ENCODE assay signal across 8 mouse cellular contexts in the genomic region with DNA sequence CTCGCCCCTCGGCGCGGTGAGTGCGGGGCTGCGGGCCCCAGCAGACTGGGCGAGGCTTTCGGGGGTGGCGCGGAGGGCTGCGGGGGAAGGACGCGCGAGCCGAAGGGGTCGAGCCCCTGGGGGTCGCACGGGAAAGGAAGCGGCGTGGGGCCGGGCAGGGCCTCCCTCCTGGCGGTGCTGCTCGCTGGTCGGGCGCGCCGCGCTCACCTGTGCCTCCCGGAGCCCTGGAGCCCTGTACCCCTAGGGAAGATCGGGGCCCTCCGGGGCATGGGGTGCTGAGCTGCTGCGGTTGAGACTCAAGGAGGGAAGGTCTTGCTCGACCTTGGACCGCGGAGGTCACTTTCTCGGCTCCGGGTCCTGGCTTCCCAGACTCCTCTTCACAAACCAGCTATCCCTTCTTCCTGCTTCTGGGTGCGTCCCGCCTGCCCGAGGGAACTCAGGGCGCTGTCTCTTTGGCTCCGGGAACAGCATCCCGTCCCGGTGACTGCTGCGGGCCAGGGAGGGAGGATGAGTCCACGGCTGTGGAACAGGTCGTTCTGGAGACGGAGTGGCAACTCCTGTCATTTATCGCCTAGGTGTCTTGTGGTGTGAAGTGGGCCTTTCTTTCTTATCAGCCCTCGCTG. TPM values are rescaled to one million over a fixed set of nuclear protein-coding genes. Genes with fewer than 3 reads are reported as not detected.
DNase-seq lines count a peak whose midpoint lies in the region; ATAC-seq lines count a peak whose summit lies in the region.

No protein-coding gene starts in this region.

- peaks cover 13% of the 10 kb centered on the region for H3K4me1 ChIP-seq in erythroblast, embryonic 14.5 days (ENCODE audit: control insufficient read depth)

- H3K79me2 ChIP-seq in macrophage (ENCODE audit: inconsistent target) = no peaks in the 10 kb centered on the region

- under 1% methylated on average over 46 of the region's 50 CpGs for WGBS in macrophage (ENCODE audit: missing documents)

- no peaks in the 10 kb centered on the region for H3K36me3 ChIP-seq in erythroblast, embryonic 14.5 days (ENCODE audit: control insufficient read depth)
- H3K36me3 ChIP-seq in macrophage (ENCODE audit: inconsistent target) = no peaks in the 10 kb centered on the region

- no peaks in the 10 kb centered on the region; the same call in 1 of the 2 replicates for H3K9me3 ChIP-seq in erythroblast, embryonic 14.5 days (ENCODE audit: control insufficient read depth, low read length)

- no peak for ATAC-seq in erythroblast, adult 5-6 weeks (replicated peaks; ENCODE audit: low FRiP score, poor library complexity, severe bottlenecking)

- DNase-seq in ZHBTc4 (ENCODE audit: low read depth, low spot score) = peak; percentile 78
- DNase-seq in embryo, embryonic 9.5 days (ENCODE audit: extremely low spot score) = peak; percentile 66
- DNase-seq in heart, postnatal 10 days = peak; percentile 8 to 13
- DNase-seq in left cerebral cortex, postnatal 25 days (ENCODE audit: low spot score in 2 of 2) = peak; percentile 22 to 25
- DNase-seq in right cerebral cortex, postnatal 25 days = peak; percentile 36

- H3K4me3 ChIP-seq in erythroblast, embryonic 14.5 days (replicated peaks) = peak overlapping the region; percentile 59
- H3K4me3 ChIP-seq in macrophage (ENCODE audit: inconsistent target) = peak overlapping the region; percentile 37

- intact Hi-C loops in heart, postnatal 10 days (cut with DNase I) = loop anchor here (5.0 kb wide), 1 partner anchor 103 kb away; a partner anchor contains a TSS
- intact Hi-C loops in left cerebral cortex, postnatal 25 days (cut with DNase I) = loop anchor here (1.0 kb wide), 1 partner anchor 102 kb away; a partner anchor contains a TSS

- H3K27me3 ChIP-seq in erythroblast, embryonic 14.5 days (ENCODE audit: control insufficient read depth) = peaks cover 53% of the 10 kb centered on the region

- H3K27ac ChIP-seq in macrophage = no peak overlapping the region

RNA-seq across cellular contexts. Expression of a gene that starts 0.4 kb away (rescaled TPM):
- polyA plus RNA-seq in erythroblast, embryonic 14.5 days (2012) = not detected in 2 replicates
- 1.0 and 4.0 TPM in 2 replicates for total RNA-seq in erythroblast, adult 5-6 weeks (2015; ENCODE audit: low replicate concordance)
- total RNA-seq in erythroblast, adult 5-6 weeks (2017; ENCODE audit: low replicate concordance) = not detected in 2 replicates
- under 1 TPM; 0.41 to 0.50 TPM for total RNA-seq in heart, postnatal 10 days (2021)
- 1 to 10 TPM; 9.5 to 9.6 TPM for total RNA-seq in left cerebral cortex, postnatal 25 days (2021)
- under 1 TPM in 11 of 26 experiments, not detected in 15; 0.12 to 0.55 (median 0.26) TPM for total RNA-seq in macrophage (2018; cell fraction: chromatin; rRNA removed)
- under 1 TPM in 23 of 26 experiments, not detected in 3; 0.03 to 0.92 (median 0.59) TPM for total RNA-seq in macrophage (2018; cell fraction: cytosol; rRNA removed)
- under 1 TPM in 18 of 26 experiments, not detected in 8; 0.12 to 0.94 (median 0.33) TPM for total RNA-seq in macrophage (2018; cell fraction: nucleus; rRNA removed)
- 0.29 to 0.36 TPM (median 0.32 TPM) in 3 replicates for polyA plus RNA-seq in macrophage (2018)

RNA-seq across cellular contexts. Expression of a gene that starts 56.1 kb away (rescaled TPM):
- 0.12 and 0.19 TPM in 2 replicates for polyA plus RNA-seq in erythroblast, embryonic 14.5 days (2012)
- total RNA-seq in erythroblast, adult 5-6 weeks (2015; ENCODE audit: low replicate concordance) = 0.77 and 2.1 TPM in 2 replicates
- total RNA-seq in erythroblast, adult 5-6 weeks (2017; ENCODE audit: low replicate concordance) = 2.3 and 3.6 TPM in 2 replicates
- 10 to 100 TPM; 12.9 to 15.2 TPM for total RNA-seq in heart, postnatal 10 days (2021)
- total RNA-seq in left cerebral cortex, postnatal 25 days (2021) = 10 to 100 TPM; 17.1 to 23.2 TPM
- total RNA-seq in macrophage (2018; cell fraction: chromatin; rRNA removed) = 10 to 100 TPM in 23 of 26 experiments, 1 to 10 TPM in 3; 5.9 to 29.1 (median 18.1) TPM
- total RNA-seq in macrophage (2018; cell fraction: cytosol; rRNA removed) = 1 to 10 TPM; 1.6 to 4.6 (median 2.8) TPM
- total RNA-seq in macrophage (2018; cell fraction: nucleus; rRNA removed) = 10 to 100 TPM in 12 of 26 experiments, 1 to 10 TPM in 14; 4.2 to 29.9 (median 9.6) TPM
- 2.5 to 4.3 TPM (median 2.5 TPM) in 3 replicates for polyA plus RNA-seq in macrophage (2018)

RNA-seq across cellular contexts. Expression of a gene that starts 56.2 kb away (rescaled TPM):
- 2.5 and 4.4 TPM in 2 replicates for polyA plus RNA-seq in erythroblast, embryonic 14.5 days (2012)
- 13.8 and 24.7 TPM in 2 replicates for total RNA-seq in erythroblast, adult 5-6 weeks (2015; ENCODE audit: low replicate concordance)
- 6.0 and 13.5 TPM in 2 replicates for total RNA-seq in erythroblast, adult 5-6 weeks (2017; ENCODE audit: low replicate concordance)
- total RNA-seq in heart, postnatal 10 days (2021) = 10 to 100 TPM; 24.2 to 25.1 TPM
- 10 to 100 TPM; 21.8 to 22.2 TPM for total RNA-seq in left cerebral cortex, postnatal 25 days (2021)
- 1 to 10 TPM in 22 of 26 experiments, not detected in 4; 1.3 to 8.6 (median 4.2) TPM for total RNA-seq in macrophage (2018; cell fraction: chromatin; rRNA removed)
- 10 to 100 TPM in 25 of 26 experiments, 1 to 10 TPM in 1; 9.5 to 20.5 (median 13.6) TPM for total RNA-seq in macrophage (2018; cell fraction: cytosol; rRNA removed)
- 1 to 10 TPM in 25 of 26 experiments, not detected in 1; 1.5 to 9.0 (median 4.2) TPM for total RNA-seq in macrophage (2018; cell fraction: nucleus; rRNA removed)
- 17.2 to 32.7 TPM (median 31.5 TPM) in 3 replicates for polyA plus RNA-seq in macrophage (2018)

Comparison
In these comparisons a context has a peak if more than half of its experiments do, and no peak if none do; other contexts are left out.
1. DNase-seq: peak in every context shown above with its lines; median percentile 78 in ZHBTc4; 66 in embryo, embryonic 9.5 days; 36 in right cerebral cortex, postnatal 25 days; 24 in left cerebral cortex, postnatal 25 days; 10 in heart, postnatal 10 days.